Mouse (Mus musculus) lung, postnatal 14 days (tissue): ENCODE data around the gene Grk6.
A peak's percentile ranks its signal among the peaks of the same experiment; 100 is the strongest.

Experiments
- DNase-seq: peaks from one replicate; pipeline ENCODE4 v3.0.0; 2021

Grk6 gene

GRCm38 (mm10) chr13:55487578-55488498 is 43.0 kb downstream of the Grk6 start, which contains the start of gene Dbn1:
TSS of gene Dbn1 (minus strand) at chr13:55488111.
- DNase-seq: peak; percentile 48

GRCm38 (mm10) chr13:55494257-55494656 is 49.4 kb downstream of the Grk6 start:
- DNase-seq: no peak

- DNase-seq: peak; percentile 49
Observed at GRCm38 (mm10) chr13:55494883-55495621, 50.2 kb downstream of the Grk6 start.

- no peak for DNase-seq
Observed at GRCm38 (mm10) chr13:55495702-55496101, 50.8 kb downstream of the Grk6 start.

- no peak for DNase-seq
Observed at GRCm38 (mm10) chr13:55496661-55497060, 51.8 kb downstream of the Grk6 start.

- DNase-seq: no peak
Observed at GRCm38 (mm10) chr13:55498906-55499305, 54.0 kb downstream of the Grk6 start.

GRCm38 (mm10) chr13:55500575-55500974 is 55.7 kb downstream of the Grk6 start:
- DNase-seq: peak; percentile 36

- no peak for DNase-seq
Observed at GRCm38 (mm10) chr13:55502405-55502804, 57.5 kb downstream of the Grk6 start.

- DNase-seq: no peak
Observed at GRCm38 (mm10) chr13:55504390-55504789, 59.5 kb downstream of the Grk6 start.

GRCm38 (mm10) chr13:55505810-55506209 is 60.9 kb downstream of the Grk6 start:
- no peak for DNase-seq

- no peak for DNase-seq
Observed at GRCm38 (mm10) chr13:55506697-55507096, 61.8 kb downstream of the Grk6 start.

- DNase-seq: no peak
Observed at GRCm38 (mm10) chr13:55507877-55508276, 63.0 kb downstream of the Grk6 start.

GRCm38 (mm10) chr13:55508531-55508930 is 63.7 kb downstream of the Grk6 start:
- no peak for DNase-seq

GRCm38 (mm10) chr13:55510332-55510667 is 65.4 kb downstream of the Grk6 start:
- no peak for DNase-seq
